Mouse (Mus musculus): ENCODE measurements around the gene Nek1.

Nek1 gene

DNA sequence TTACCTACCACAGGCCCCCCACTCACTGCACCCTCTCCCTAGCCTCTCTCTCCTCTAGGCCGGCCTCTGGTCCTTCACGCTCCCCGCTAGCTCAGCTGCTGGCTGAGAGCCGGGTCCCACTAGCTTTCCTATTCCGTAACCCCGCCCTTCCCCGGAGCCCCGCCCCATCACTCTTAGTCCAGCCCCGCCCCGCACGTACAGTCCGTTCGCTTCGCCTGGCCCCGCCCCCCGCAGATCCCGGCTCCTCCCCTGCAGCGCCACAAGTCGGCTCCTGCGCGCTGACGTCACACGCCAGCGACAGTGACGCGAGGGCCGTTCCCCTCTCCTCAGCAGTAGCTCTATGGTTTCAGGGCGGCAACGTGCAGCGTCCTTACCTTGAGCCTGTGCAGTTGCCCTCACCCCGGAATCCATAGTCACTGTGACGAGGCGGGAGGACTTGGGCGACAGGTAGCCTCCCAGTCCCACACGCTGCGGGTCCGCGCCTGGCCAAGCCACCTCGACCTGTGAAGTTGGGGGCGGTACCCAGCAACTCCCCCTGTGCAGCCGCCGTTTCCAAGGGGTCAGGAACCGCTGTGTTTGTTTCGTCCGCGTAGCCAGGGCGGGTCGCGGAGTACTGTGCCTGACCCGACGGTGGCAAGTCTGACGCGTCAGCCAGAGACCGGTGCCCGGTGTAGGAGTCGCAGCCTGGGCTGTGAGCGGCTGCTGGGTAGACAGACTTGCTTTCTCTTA lies at the start of gene Nek1:
Gene Nek1, plus strand, starts transcription at position 286 of the 729 bp plus-strand sequence.
- peak; percentile 98 to 99 for DNase-seq (ENCODE audit: inconsistent age in 2 of 2, low spot score in 1 of 2)

DNA sequence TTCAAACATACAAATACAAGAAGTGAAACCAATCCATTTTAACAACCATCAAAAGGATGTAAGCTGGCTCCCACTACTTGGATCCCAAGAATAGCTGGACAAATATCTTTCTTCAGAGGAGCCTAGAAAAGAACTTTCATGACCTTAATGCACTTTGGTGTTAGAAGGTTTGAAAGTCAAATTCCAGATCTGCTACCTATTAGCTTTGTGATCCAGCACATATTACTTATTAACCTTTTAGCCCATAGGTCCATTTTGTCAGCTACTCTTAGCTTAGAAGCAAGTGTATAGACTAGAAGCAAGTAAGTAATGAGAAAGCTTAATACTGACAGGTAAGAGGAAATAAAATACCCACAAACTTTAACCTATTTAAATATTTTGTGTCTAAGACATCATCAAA lies 45.5 kb upstream of the Nek1 start:
- DNase-seq (ENCODE audit: inconsistent age in 2 of 2, low spot score in 1 of 2) = no peak

DNA sequence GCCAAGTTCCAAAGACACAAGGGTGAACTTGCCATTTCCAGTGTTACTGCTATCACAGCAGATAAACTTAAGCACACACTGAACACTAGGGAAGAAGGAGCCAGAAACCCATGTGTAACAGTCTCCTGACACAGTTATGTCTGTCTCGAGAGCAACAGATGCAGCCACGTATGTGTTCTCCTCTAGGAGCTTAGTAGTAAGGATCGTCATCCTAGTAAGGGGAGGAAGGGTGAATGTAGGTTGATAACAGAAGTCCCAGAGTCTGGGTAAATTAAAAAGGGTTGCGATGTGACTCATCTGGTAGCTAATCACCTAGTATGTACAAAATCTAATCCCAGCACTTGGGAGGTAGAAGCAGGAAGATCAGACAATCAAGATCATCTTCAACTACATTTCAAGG lies 43.1 kb upstream of the Nek1 start:
- DNase-seq (ENCODE audit: inconsistent age in 2 of 2, low spot score in 1 of 2) = no peak

DNA sequence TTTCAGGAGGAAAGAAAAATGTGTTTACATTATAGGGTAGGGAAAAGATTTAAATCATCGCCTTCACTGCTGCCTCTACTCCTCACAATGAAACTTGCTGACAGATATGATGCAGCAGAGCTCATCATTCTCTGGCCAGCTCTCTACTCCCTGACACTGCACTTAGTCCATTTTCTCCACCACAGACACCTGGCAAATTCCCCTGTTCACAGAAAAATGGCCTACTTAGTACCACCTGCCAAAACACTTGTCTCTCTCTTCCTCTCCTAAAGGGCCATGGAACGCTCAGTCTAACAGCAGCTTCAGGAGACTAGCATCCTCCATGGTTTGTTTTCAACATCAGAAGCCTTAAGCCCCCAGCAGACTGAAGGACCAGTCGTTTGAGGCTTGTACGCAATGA lies 41.7 kb upstream of the Nek1 start:
- DNase-seq (ENCODE audit: inconsistent age in 2 of 2, low spot score in 1 of 2) = no peak

DNA sequence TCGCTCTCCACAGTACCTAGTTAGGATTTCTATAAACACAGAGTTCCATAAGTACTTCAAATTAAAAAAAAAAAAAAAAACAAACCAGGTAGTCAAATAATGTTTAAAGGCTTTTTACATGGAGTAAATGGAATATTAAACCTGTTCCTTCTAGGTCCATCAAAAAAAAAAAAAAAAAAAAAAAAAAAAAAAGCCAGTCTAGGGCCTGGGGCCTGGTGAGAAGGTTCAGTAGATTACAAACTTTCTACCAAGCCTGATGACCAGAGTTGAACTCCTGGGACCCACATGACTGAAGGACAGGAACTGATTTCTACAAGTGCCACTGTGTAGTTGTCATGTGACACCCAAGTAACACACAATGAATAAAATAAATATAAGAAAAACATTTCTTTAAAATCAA lies 41.2 kb upstream of the Nek1 start:
- DNase-seq (ENCODE audit: inconsistent age in 2 of 2, low spot score in 1 of 2) = no peak

DNA sequence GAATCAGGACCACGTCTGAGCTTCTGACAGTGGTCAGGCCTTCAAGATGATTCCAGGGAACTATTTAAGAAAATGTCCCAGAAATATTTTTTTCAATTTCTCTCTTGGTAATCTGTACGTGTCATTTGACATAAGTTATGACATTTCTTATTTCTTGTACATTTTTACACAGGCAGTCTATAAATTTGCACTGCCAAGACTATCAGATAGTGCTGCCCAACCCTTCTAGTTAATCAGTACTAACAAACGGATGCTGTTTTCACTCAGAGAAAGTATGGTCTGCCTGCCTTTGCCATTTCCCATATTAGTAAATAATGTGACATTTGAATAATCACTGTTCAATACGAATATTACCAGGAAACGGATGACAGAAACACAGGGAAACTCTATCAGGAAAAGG lies 40.2 kb upstream of the Nek1 start:
- no peak for DNase-seq (ENCODE audit: inconsistent age in 2 of 2, low spot score in 1 of 2)

DNA sequence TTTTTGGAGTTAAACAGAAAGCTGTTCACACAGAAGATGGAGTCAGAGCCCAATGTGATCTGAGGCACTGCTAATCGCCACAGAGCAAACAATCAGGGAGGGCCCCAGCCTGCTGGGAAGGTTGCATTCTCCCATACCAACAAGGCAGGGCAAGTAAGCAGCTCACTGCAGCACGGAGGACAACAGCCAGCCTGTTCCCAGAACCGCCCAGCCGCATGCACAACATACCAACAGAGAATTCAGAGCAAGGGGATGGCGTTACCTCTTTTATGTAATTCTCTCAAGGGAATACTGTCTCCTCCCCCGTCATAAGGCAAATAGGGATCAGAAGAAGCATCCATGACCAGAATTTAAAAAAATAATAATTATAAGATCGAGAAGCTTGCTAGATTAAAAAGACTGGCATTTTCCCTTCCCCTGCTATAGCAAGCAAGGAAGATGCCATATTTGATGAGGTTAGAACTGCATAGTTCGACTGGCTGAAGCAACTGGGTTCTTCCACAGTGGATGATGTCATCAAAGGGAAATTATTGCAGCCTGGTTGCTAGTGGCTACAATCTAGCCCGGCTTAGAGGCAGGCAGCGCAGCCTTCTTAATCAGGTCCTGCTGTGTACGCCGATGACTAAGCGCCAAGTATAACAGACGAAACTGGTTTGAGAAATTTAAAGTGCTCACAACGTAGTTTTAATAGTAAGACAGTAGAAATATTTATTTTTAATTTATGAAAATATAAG lies 38.5 kb upstream of the Nek1 start:
- DNase-seq (ENCODE audit: inconsistent age in 2 of 2, low spot score in 1 of 2) = peak; percentile 86 to 94

DNA sequence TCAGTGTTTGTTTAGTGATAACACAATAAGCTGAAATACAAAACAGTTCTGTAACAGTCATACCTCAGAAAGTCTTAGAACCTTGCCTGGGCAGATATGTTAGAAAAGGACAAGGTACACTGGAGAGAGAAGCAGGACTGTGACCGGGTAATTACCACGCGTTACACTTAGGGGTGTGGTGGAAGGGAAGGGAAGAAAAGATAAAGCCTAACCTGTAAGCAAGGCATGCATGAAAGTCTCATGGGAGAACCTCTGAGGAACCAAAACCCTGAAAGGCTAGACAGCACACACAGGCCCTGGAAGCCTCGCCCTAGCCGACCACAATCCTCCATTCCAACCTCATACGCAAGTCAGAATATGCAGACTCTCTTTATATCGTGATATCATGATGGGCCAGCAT lies 36.1 kb upstream of the Nek1 start:
- no peak for DNase-seq (ENCODE audit: inconsistent age in 2 of 2, low spot score in 1 of 2)

DNA sequence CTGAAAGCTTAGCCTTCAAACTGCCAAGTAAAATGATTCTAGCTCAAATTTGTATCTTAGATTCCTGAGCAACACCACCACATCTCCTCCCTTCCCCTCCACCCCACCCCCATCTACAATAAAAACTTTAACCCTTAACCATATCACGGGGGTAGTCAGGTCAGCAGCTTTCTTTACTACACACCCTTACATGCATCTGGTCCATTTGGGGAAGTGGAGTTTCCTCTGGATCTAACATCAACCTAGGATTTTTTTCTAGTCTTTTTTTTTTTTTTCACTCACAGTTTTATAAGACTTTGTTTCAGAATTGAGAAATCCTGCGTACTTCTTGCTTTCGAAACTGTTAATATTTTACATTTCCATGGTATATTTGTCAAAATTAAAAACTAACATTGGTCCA lies 30.2 kb upstream of the Nek1 start:
- no peak for DNase-seq (ENCODE audit: inconsistent age in 2 of 2, low spot score in 1 of 2)

DNA sequence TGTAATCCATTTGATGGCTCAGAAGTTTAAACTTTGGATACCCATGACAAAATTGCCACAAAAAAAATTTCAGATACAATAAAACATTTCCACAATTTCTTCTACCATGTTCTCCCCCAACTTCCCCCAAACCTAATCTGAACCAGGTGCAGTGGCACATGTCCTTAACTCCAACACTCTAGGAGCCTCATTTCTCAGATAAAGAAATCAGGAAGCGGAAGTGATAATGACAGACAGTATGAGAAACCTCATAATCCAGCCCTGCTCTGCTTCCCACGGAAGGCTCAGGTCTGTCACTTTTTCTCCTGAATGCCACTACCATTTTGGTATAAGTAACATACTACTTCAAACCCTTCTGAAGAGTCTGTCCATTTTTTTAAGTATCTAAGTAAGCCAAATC lies 29.1 kb upstream of the Nek1 start:
- no peak for DNase-seq (ENCODE audit: inconsistent age in 2 of 2, low spot score in 1 of 2)

DNA sequence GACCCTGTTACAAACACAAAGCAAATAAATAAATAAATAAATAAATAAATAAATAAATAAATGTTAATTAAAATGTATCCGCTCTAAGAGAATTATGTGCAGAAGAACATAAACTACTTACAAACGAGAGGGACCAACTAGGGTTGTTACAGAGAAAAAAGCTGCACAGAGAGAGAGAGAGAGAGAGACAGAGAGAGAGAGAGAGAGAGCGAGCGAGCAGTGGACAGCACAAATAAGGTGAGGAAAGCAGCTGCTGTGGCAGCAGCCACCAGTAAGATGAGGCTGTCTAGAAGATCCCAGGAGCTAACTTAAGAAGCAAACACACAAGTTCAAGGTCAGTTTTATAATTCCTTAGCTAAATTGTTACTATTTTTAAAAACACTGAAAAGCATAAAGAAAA lies 28.5 kb upstream of the Nek1 start:
- no peak for DNase-seq (ENCODE audit: inconsistent age in 2 of 2, low spot score in 1 of 2)

DNA sequence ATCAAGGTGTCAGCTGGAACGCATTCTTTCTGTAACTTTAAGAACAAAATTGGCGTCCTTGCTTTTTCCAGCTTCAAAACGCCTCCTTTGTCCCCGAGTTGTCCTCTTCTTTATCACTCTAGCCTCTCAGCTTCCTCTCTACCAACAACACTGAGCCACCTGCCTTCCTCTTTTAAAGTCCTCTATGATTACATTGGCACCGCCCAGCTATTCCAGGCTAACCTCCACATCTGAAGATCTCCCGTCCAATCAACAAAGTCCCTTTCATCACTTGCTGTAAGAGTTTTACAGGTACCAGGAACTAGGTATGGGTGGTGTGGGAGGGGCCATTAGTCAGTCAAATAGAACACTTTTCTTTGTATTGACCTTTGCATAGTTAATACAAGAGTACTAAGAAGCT lies 27.7 kb upstream of the Nek1 start:
- DNase-seq (ENCODE audit: inconsistent age in 2 of 2, low spot score in 1 of 2) = no peak

DNA sequence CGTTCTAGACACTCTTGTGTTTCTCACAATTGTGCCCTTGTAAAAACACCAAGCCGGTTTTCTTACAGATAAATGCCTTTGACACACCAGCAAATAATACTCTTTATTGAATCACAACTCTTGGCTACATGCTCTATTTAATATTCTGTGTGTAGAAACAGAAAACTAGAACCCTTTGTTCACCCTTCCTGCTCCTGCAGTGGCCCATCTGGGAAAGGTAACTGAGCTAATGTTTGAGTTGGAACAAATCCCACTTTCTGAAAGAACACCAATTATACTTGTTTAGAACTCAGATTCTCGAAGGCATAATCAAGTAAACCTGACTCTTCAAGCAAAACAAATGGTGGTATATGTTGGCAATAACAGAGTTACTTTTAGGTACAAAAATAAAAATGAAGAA lies 27.3 kb upstream of the Nek1 start:
- no peak for DNase-seq (ENCODE audit: inconsistent age in 2 of 2, low spot score in 1 of 2)

DNA sequence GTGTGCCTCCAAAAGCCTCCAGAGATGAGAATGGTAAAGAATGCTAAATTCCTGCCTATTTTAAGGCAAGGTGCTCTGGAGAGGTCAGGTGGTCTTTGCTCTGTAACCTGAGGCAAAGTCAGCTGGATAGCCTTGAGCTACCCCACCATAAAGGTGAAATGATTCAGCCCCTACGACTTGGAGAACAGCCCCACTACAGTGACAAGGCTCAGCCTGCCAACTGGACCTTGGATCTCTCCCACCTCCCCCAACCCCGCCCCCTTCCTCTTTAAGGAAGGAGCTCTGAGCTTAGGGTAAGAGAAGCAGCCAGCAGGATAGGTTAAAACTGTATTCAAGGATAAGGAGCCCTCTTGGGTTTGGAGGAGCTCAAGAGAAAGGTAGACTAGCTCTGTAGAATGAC lies 23.9 kb upstream of the Nek1 start:
- no peak for DNase-seq (ENCODE audit: inconsistent age in 2 of 2, low spot score in 1 of 2)

DNA sequence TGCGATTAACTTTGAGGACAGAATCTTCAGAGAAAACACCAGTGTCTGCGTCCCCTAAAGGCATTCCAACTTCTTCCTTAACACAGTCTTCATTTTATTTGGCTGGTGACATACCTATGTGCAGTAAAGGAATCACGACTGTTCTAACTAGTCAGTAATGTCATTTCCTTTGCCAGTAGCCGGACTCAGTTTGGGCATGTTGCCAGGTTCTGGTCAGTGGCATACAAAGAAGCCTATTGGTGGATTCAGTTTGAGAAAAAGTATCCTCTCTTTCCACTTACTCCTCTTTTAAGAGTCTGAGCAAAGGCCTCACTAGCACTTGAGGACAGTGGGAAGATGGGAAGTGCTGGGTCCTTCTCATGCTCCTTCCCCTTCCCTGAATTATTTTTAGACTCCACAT lies 21.2 kb upstream of the Nek1 start:
- DNase-seq (ENCODE audit: inconsistent age in 2 of 2, low spot score in 1 of 2) = peak in 1 of 2 experiments; percentile 64

DNA sequence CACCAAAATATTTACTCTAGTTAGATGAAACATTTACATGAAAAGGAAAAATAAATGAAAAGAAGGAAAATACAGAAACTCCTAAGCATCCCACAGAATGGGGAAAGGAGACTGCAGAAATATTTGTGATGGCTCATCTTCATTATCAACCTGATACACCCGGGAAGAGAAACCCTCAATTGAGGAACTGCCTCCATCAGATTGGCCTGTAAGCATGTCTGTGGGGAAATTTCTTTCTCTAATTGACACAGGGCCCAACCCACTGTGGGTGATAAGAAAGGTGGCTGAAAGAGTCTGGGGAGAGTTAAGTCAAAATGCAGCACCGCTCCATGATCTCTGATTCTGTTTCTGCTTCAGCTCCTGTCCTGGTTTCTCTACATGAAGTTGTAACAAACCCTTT lies 19.5 kb upstream of the Nek1 start:
- DNase-seq (ENCODE audit: inconsistent age in 2 of 2, low spot score in 1 of 2) = no peak

DNA sequence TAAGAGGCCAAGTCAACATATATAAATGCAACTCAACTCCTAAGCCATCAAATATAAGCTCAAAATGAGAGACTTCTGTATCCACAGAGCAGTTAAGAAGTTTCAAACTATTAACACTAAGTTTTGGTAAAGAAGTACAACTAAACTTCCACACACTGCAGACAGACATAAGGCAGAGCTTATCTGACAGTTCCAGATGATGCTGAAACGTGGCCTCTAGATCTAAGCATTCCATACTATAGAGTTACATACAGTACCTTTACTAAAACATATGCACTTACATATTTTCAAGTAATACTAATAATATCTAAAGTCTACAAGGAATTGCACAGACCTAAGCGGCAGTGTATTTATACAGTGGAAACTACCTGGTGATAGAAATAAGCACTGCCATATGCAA lies 18.2 kb upstream of the Nek1 start:
- DNase-seq (ENCODE audit: inconsistent age in 2 of 2, low spot score in 1 of 2) = no peak

DNA sequence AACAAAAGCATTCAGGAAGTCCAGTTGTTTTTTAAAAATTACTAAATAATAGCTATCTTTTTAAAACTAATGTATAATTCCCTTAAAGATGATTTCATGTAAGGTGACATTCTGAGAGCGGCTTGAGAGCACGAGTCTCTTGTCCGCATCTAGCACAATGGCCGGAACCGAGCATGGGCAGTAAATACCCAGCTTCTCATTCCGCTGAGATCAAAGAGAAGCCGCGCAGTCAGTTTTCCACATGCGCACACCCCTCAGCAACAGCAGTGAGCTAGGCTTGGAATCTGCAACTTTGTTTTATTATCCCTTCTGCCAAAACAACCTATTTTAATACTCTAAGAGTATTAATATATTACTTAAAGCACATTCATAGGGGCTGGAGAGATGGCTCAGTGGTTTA lies 16.2 kb upstream of the Nek1 start:
- DNase-seq (ENCODE audit: inconsistent age in 2 of 2, low spot score in 1 of 2) = no peak

DNA sequence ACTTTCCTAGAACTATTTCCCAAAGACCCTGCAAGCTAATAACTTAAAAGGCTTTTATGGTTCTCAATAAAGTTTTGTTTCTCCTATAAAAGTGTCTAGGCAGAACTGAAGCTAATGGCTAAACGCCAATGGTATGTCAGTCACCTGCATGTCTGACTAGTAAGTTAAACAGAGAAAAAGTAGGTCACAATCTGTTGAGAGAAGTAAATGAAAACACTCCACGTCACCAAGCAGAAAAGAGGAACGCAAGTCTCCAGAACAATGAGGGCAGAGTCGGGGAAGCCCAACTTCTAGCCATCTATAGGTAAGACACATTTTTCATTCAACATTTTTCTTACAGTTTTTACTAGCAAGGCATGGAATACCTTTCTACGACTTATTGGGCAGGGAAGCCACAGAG lies 14.5 kb upstream of the Nek1 start:
- DNase-seq (ENCODE audit: inconsistent age in 2 of 2, low spot score in 1 of 2) = no peak

DNA sequence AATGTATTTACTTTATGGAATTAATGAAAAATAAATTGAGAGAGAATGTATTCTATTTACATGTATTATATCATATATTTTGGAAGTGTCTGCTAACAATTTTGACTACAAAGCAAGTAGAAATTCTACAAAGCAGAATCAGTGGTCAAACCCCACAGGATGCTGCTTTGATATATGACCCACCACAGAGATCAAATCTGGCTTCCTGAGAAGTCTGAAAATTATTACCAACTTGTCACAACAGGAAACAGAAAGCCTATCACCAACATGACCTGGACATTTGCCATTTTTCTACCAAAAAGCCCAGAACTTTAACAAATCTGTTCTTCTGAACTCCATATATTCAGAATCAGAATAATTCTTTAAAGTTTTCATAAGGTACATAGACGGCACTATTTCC lies 11.6 kb upstream of the Nek1 start:
- DNase-seq (ENCODE audit: inconsistent age in 2 of 2, low spot score in 1 of 2) = no peak

DNA sequence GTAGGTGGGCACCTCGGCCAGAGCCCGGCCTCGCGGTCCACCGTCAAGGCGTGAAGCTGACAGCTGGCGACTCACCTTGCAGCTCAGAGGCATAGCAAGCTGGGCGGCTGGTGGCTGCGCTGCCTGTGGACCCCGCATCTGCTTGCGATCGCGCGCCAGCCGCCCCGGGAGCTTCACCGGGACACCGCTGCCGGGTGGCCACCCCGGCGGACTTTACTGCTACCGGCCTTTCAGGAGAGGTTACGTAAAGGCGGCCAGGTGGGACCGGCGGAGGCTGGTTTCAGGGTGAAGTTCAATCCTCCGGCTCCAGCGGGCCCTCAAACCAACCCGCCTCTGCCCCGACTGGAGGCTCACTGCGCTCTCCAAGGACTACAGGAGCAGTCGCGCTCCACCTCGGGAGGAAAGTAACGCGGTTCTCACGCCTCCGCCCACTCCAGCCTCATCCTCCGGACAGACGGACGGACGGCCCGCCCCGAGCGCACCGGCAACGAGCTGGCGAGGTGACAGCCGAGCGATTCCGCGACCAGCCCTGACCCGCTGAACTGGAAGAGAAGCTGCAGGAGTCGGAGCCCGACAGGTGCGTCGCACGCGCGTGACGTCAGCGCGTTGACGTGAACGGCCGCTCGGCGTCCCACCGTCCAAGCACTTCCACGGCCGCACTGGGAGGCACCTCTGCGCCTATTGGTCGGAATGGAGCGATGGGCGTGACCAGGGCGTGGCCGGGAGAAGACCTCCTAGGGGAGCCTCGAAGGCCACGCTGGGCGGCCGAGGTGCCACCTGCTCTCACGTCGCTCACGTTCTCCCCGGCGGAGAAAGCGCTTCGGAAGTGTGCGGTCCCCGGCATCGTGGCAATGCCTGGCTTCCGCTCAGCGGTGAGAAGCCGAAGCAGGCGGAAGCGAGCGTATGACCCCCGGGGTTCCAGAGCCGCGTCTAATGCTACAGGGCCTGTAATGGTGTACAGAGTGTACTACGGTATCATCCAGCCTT lies 10.0 kb upstream of the Nek1 start, which contains the start of gene Clcn3:
Gene Clcn3, minus strand, starts transcription at position 600 of the 987 bp plus-strand sequence.
- DNase-seq (ENCODE audit: inconsistent age in 2 of 2, low spot score in 1 of 2) = peak; percentile 98 to 99

DNA sequence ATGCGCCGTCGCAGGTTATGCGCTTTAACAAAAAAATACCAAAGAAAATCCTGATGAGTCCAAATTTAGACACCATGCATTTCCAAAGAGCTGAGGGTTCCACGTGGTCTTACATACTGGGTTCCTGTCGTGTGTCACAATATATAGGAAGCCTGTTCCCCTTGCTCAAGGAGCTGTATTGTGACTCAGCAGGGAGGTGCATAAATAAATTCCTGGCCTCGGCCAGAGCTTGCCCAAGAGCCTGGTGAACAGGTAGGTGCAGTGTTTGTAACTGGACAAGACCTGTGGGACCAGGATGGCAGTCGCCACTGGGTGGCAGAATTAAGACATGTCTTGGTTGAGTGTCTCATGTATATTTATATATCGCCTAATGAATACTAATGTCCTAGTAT lies 9.3 kb upstream of the Nek1 start:
- peak; percentile 66 to 89 for DNase-seq (ENCODE audit: inconsistent age in 2 of 2, low spot score in 1 of 2)
